Mouse (Mus musculus): ENCODE data around the gene Map2k6.

DNA sequence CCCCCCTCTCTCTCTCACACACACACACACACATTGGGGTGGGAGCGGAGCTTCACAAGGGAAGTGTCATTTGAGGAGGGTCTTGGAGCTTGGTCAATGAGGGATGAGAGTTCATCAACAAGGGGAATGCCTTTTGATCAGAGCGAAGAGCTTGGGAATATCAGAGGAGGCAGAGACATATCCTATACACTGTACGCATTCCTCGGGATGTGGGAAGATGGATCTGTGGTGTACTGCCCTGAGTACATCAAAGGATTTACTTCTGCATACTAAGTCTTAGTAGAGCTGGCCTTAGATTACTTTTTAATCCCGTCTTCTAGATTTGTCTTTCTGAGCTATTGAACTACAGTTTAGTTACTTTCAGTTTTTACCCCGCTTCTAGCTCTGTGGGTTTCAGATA lies 30.1 kb downstream of the Map2k6 start:
- TF ChIP-seq CTCF (IDR thresholded peaks at IDR 0.05; ENCODE audit: low read depth) (no peak), EP300 (IDR thresholded peaks at IDR 0.05; ENCODE audit: low read depth) (no peak)
